Mouse (Mus musculus) C2C12 (cell line): Measurements from ENCODE around the gene Dcaf15.

Experiments used
- CTCF ChIP-seq: IDR thresholded peaks from one replicate; pipeline ENCODE4 v1.5.1; 2011; ENCODE audit not compliant: control insufficient read depth, insufficient read depth, insufficient read length
- MAX ChIP-seq: IDR thresholded peaks from one replicate; pipeline ENCODE4 v1.6.1; 2011; ENCODE audit warnings: mild to moderate bottlenecking, control low read depth
- USF1 ChIP-seq: IDR thresholded peaks from one replicate; pipeline ENCODE4 v1.6.1; 2011; ENCODE audit warnings: low read depth, mild to moderate bottlenecking, control low read depth, moderate library complexity

- no peak for TF ChIP-seq USF1
- no peak for TF ChIP-seq CTCF
- no peak for TF ChIP-seq MAX
Measured at GRCm38 (mm10) chr8:84126742-84127141, 22.2 kb upstream of the Dcaf15 start.
